Mouse (Mus musculus) cerebellum, adult 2 months (tissue): ENCODE measurements around the gene Thap12.

ENCODE experiments used
- CTCF ChIP-seq: fragments of 200-500 bp; IDR thresholded peaks from 2 replicates; pipeline ENCODE4 v1.5.1; 2011; ENCODE audit warnings: low read depth, mild to moderate bottlenecking, control low read depth, low read length, moderate library complexity, borderline replicate concordance; ENCODE audit not compliant: insufficient read depth
- POLR2A ChIP-seq: fragments of 200-500 bp; IDR thresholded peaks from 2 replicates; pipeline ENCODE4 v1.6.1; 2011; ENCODE audit warnings: low read length, control low read depth, borderline replicate concordance; ENCODE audit not compliant: insufficient read depth

- TF ChIP-seq CTCF (no peak), POLR2A (no peak)
Measured at GRCm38 (mm10) chr7:98677511-98677910, 25.4 kb upstream of the Thap12 start.
